Mouse (Mus musculus): ENCODE data around the gene Hivep1. TPM values are rescaled to one million over a fixed set of nuclear protein-coding genes. Genes with fewer than 3 reads are reported as not detected.

Hivep1 gene
- total and polyA plus RNA-seq, 2 experiments, result 3.5 to 9.0 TPM

DNA sequence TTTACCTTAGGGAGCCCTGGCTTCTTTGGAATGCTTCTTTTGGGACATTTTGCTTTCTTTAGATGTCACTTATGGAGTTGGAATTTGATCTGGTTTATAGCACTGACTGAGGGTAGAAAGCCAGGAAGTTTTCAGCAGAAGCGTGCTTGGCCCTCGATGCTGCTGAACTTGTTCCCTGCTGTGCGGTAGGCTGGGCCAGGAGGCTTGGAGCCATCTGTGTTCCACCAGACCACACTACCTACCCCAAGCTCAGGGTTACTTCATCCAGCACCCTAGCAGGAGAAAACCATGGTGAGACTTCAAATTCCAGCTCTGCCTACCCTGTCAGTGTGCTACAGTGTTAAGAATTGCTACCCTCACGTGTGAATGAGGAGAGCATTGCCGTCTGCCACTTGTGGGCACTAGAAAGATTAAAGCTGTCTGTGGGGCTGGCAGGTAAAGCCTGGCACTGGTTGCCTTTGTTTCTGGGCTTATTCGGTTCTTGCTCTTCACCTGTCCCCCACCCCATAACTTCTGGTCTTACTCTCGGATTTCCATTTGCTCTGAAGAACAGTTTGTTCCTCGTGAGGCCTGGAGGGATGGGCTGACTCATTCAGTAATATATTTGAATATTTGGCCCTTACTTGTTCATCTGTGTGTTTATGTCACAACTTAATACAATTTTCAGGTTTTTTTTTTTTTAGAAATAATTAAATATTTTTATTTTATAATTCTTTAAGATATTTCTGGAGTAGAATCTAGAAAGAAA, 40.7 kb downstream of the Hivep1 start:
- 78% methylated on average over 8 of the region's 8 CpGs for WGBS
- H3K4me3 ChIP-seq (ENCODE audit: insufficient read depth, low read depth, low read length), result no peak overlapping the region
- H3K27ac ChIP-seq (replicated peaks; ENCODE audit: insufficient read depth, low read depth, low read length), result no peak overlapping the region
- TF ChIP-seq CTCF (IDR thresholded peaks at IDR 0.05; ENCODE audit: low read depth, low read length) (no peak), POLR2A (IDR thresholded peaks at IDR 0.05; ENCODE audit: extremely low read depth, insufficient read depth, low read length) (no peak)
- H3K36me3 ChIP-seq (ENCODE audit: control insufficient read depth, insufficient read depth, low read length), result no peaks in the 10 kb centered on the region; the same call in 1 of the 2 replicates
- H3K27me3 ChIP-seq (ENCODE audit: control insufficient read depth, insufficient read depth, low read length), result no peaks in the 10 kb centered on the region
- no peak overlapping the region for H3K9ac ChIP-seq (ENCODE audit: low read depth, low read length)
- H3K4me1 ChIP-seq (ENCODE audit: control insufficient read depth, insufficient read depth, low read length), result peaks cover 14% of the 10 kb centered on the region
- H3K79me2 ChIP-seq (ENCODE audit: control insufficient read depth, insufficient read depth, low read length), result peaks cover 33% of the 10 kb centered on the region; the same call in 1 of the 2 replicates
- DNase-seq (ENCODE audit: extremely low read depth, low read depth, low spot score), result no peak

DNA sequence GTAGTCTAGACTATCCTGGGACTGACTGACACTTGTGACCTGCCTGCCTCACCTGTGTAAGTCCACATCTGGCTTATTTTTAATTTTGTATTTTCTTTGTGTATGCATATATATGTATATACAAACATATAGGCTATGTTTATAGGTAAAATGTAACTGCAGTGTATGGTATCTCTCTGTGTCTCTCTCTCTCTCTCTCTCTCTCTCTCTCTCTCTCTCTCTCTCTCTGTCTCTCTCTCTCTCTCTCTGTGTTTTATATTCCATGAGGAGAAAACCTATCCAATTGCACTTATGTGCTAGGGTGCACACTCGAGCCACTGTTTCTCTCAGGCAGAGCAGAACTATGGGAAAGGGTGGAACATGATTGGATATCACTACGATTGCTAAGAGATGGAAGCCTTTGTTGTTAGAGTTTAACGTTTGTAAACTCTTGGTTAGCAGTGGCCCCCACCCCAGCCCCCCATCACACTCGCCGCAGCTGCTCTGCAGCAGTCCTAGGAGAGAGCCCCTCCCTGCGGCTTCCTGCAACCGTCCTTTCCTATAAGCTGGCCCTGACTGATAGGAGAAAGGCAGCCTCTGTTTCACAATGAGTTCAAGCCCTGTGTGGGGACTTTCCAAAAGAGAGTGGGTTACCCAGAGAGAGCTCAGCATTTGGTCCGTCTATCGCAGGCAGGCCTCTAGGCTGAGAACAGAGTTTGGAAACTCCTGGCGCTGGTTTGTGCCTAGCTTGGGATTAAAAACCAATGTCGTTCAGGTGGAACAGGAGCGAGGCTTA, 41.6 kb downstream of the Hivep1 start:
- WGBS, result 77% methylated on average over 12 of the region's 12 CpGs
- Histone ChIP-seq H3K9ac (ENCODE audit: low read depth, low read length) (no peak overlapping the region), H3K27ac (replicated peaks; ENCODE audit: insufficient read depth, low read depth, low read length) (no peak overlapping the region), H3K4me3 (ENCODE audit: insufficient read depth, low read depth, low read length) (no peak overlapping the region), H3K4me1 (ENCODE audit: control insufficient read depth, insufficient read depth, low read length) (peaks cover 10% of the 10 kb centered on the region), H3K27me3 (ENCODE audit: control insufficient read depth, insufficient read depth, low read length) (no peaks in the 10 kb centered on the region), H3K79me2 (ENCODE audit: control insufficient read depth, insufficient read depth, low read length) (peaks cover 37% of the 10 kb centered on the region; the same call in 1 of the 2 replicates), H3K36me3 (ENCODE audit: control insufficient read depth, insufficient read depth, low read length) (no peaks in the 10 kb centered on the region; the same call in 1 of the 2 replicates)
- DNase-seq (ENCODE audit: extremely low read depth, low read depth, low spot score), result no peak
- no peak for TF ChIP-seq POLR2A (IDR thresholded peaks at IDR 0.05; ENCODE audit: extremely low read depth, insufficient read depth, low read length)

DNA sequence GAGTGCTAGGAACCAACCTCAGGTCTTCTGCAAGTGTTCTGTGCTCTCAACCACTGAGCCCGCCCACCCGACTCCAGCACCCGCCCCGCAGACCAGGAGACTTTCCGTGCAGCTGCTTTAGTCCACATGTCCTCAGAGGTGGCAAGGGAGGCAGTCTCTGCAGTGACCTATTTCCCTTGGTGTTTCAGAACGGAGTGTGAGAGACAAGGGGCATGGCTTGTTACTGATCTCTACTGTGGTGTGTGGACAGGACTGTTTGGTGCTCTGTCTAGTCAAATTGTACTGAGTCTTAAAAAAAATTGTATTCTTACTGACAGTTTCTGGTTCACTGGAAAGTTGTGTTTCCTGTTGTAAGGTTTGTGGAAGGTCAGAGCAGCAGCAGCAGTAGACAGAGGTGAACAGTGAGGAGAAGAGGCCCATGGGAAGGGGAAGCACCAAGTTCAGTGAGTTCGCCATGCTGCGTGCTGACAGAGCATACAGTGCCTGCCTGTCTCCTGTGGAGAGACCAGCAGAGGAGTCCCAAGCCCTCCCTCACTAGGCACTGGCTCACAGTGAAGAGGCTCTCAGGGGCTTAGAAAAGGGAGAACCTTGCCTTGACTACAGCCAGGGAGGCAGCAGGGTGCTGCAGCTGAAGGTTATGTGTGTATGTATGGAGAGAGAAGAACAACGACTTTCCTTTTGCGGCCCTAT, 44.1 kb downstream of the Hivep1 start:
- Histone ChIP-seq H3K27me3 (ENCODE audit: control insufficient read depth, insufficient read depth, low read length) (no peaks in the 10 kb centered on the region), H3K4me3 (ENCODE audit: insufficient read depth, low read depth, low read length) (no peak overlapping the region), H3K9ac (ENCODE audit: low read depth, low read length) (no peak overlapping the region), H3K4me1 (ENCODE audit: control insufficient read depth, insufficient read depth, low read length) (peaks cover 6% of the 10 kb centered on the region; the same call in 1 of the 2 replicates), H3K27ac (replicated peaks; ENCODE audit: insufficient read depth, low read depth, low read length) (no peak overlapping the region), H3K36me3 (ENCODE audit: control insufficient read depth, insufficient read depth, low read length) (no peaks in the 10 kb centered on the region; the same call in 1 of the 2 replicates), H3K79me2 (ENCODE audit: control insufficient read depth, insufficient read depth, low read length) (peaks cover 30% of the 10 kb centered on the region; the same call in 1 of the 2 replicates)
- 69% methylated on average over 10 of the region's 10 CpGs for WGBS
- TF ChIP-seq POLR2A (IDR thresholded peaks at IDR 0.05; ENCODE audit: extremely low read depth, insufficient read depth, low read length) (no peak), CTCF (IDR thresholded peaks at IDR 0.05; ENCODE audit: low read depth, low read length) (no peak)
- no peak for DNase-seq (ENCODE audit: extremely low read depth, low read depth, low spot score)

DNA sequence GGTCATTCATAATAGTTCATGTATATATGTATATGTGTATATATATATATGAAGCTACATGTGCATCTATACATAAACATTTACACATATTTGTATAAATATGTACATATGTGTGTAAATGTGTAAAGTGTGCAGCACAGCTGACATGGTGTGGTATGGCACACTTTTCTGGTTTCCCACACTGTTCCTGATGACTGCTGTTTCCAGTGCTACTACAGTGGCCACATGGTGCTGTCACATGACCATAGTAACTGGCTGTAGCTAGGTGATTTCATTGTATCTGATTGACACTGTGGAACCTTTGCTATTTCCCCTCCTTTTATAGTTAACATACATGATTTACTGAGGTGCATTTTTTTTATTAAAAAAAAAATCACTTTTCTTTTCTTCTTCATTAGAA, 45.3 kb downstream of the Hivep1 start:
- H3K36me3 ChIP-seq (ENCODE audit: control insufficient read depth, insufficient read depth, low read length), result no peaks in the 10 kb centered on the region; the same call in 1 of the 2 replicates
- H3K27ac ChIP-seq (replicated peaks; ENCODE audit: insufficient read depth, low read depth, low read length), result no peak overlapping the region
- no peak overlapping the region for H3K9ac ChIP-seq (ENCODE audit: low read depth, low read length)
- H3K4me3 ChIP-seq (ENCODE audit: insufficient read depth, low read depth, low read length), result no peak overlapping the region
- no peaks in the 10 kb centered on the region for H3K27me3 ChIP-seq (ENCODE audit: control insufficient read depth, insufficient read depth, low read length)
- DNase-seq (ENCODE audit: extremely low read depth, low read depth, low spot score), result no peak
- peaks cover 33% of the 10 kb centered on the region; the same call in 1 of the 2 replicates for H3K79me2 ChIP-seq (ENCODE audit: control insufficient read depth, insufficient read depth, low read length)
- TF ChIP-seq POLR2A (IDR thresholded peaks at IDR 0.05; ENCODE audit: extremely low read depth, insufficient read depth, low read length) (no peak), CTCF (IDR thresholded peaks at IDR 0.05; ENCODE audit: low read depth, low read length) (no peak)
- H3K4me1 ChIP-seq (ENCODE audit: control insufficient read depth, insufficient read depth, low read length), result peaks cover 11% of the 10 kb centered on the region

GRCm38 (mm10) chr13:42098522-42098921, 46.7 kb downstream of the Hivep1 start:
- H3K36me3 ChIP-seq (ENCODE audit: control insufficient read depth, insufficient read depth, low read length), result no peaks in the 10 kb centered on the region; the same call in 1 of the 2 replicates
- no peak overlapping the region for H3K9ac ChIP-seq (ENCODE audit: low read depth, low read length)
- no peak overlapping the region for H3K4me3 ChIP-seq (ENCODE audit: insufficient read depth, low read depth, low read length)
- H3K79me2 ChIP-seq (ENCODE audit: control insufficient read depth, insufficient read depth, low read length), result peaks cover 27% of the 10 kb centered on the region; the same call in 1 of the 2 replicates
- WGBS, result 100% methylated on average over 1 of the region's 1 CpGs
- DNase-seq (ENCODE audit: extremely low read depth, low read depth, low spot score), result no peak
- no peak overlapping the region for H3K27ac ChIP-seq (replicated peaks; ENCODE audit: insufficient read depth, low read depth, low read length)
- TF ChIP-seq CTCF (IDR thresholded peaks at IDR 0.05; ENCODE audit: low read depth, low read length) (no peak), POLR2A (IDR thresholded peaks at IDR 0.05; ENCODE audit: extremely low read depth, insufficient read depth, low read length) (no peak)
- H3K27me3 ChIP-seq (ENCODE audit: control insufficient read depth, insufficient read depth, low read length), result no peaks in the 10 kb centered on the region
- H3K4me1 ChIP-seq (ENCODE audit: control insufficient read depth, insufficient read depth, low read length), result peaks cover 11% of the 10 kb centered on the region
